Mouse (Mus musculus): ENCODE results near the gene Anapc1.

Gene Anapc1

GRCm38 (mm10) chr2:128564195-128564594 lies 123.0 kb downstream of the Anapc1 start:
- no peak for DNase-seq

Data from kidney, adult 11 months (tissue).